22 mouse cellular contexts compared by ENCODE assay signal in genomic region chr3:95005651-95006050, GRCm38 (mm10). TPM values are rescaled to one million over a fixed set of nuclear protein-coding genes. Genes with fewer than 3 reads are reported as not detected.
DNase-seq lines count a peak whose midpoint lies in the region; ATAC-seq and TF ChIP-seq lines count a peak whose summit lies in the region.
"Had no signal": no experiment of that assay in that cellular context is flagged by ENCODE, and none has a peak within 500 bp of the region (broad histone marks: within the 10 kb centered on the region; RNA-seq: fewer than 3 reads in every experiment).

No protein-coding gene starts in this region.

- TF ChIP-seq EP300 in MEL (IDR thresholded peaks at IDR 0.05; ENCODE audit: low read depth in 1 of 2, low read length in 2 of 2) = no peak

- DNase-seq in cerebellum, adult 9-11 months = peak; percentile 34
- DNase-seq in cerebellum, adult 18-20 months = no peak
- no peak for DNase-seq in MEL (ENCODE audit: low read depth, low spot score)
- no peak for DNase-seq in embryo, embryonic 10.5 days (ENCODE audit: low spot score)
- DNase-seq: adrenal gland, adult 8-10 months; adrenal gland, postnatal 14 days; adrenal gland, postnatal 36 days; cerebellum, adult 11 months; cerebellum, adult 9-10 months; cerebellum, postnatal 14 days; cerebellum, postnatal 36 days; forebrain, postnatal 0 days had no signal

- TF ChIP-seq RAD21 in MEL (IDR thresholded peaks at IDR 0.05; ENCODE audit: low read depth, low read length) = no peak

- no peak overlapping the region for H3K9ac ChIP-seq in MEL (ENCODE audit: control insufficient read depth, low read depth, low read length, poor library complexity, severe bottlenecking)
- H3K9ac ChIP-seq: embryonic facial prominence, embryonic 12.5 days; forebrain, embryonic 13.5 days; forebrain, embryonic 15.5 days; forebrain, postnatal 0 days had no signal

- H3K36me3 ChIP-seq in megakaryocyte, embryonic 14.5 days (replicated peaks; ENCODE audit: low read length) = peaks cover 99% of the 10 kb centered on the region
- H3K36me3 ChIP-seq in MEL (ENCODE audit: control insufficient read depth in 1 of 2, insufficient read depth in 2 of 2, low read length in 2 of 2) (peaks cover 8 to 15% of the 10 kb centered on the region in 2 experiments), myocyte (ENCODE audit: control insufficient read depth, insufficient read depth) (peaks cover 19% of the 10 kb centered on the region)

- peaks cover 88% of the 10 kb centered on the region for H3K4me1 ChIP-seq in megakaryocyte, embryonic 14.5 days
- peaks cover 6 to 7% of the 10 kb centered on the region in 2 experiments; a peak in 3 of 4 replicates for H3K4me1 ChIP-seq in MEL (ENCODE audit: control insufficient read depth in 1 of 2, insufficient read depth in 2 of 2, low read length in 2 of 2)
- H3K4me1 ChIP-seq: embryonic facial prominence, embryonic 10.5 days; embryonic facial prominence, embryonic 12.5 days; forebrain, embryonic 15.5 days had no signal

- TF ChIP-seq POLR2A in MEL (IDR thresholded peaks at IDR 0.05; ENCODE audit: control insufficient read depth in 1 of 2, insufficient read depth in 1 of 2, low read depth in 1 of 2, low read length in 2 of 2, poor library complexity in 1 of 2) (no peak), myocyte (IDR thresholded peaks at IDR 0.05; ENCODE audit: insufficient read length, low read depth) (no peak)

- H3ac ChIP-seq in myocyte (ENCODE audit: control insufficient read depth, insufficient read length) = no peak overlapping the region

- peak overlapping the region; percentile 35 for H3K4me3 ChIP-seq in megakaryocyte, embryonic 14.5 days (replicated peaks)
- H3K4me3 ChIP-seq in MEL (ENCODE audit: control insufficient read depth in 1 of 2, insufficient read depth in 1 of 2, low read depth in 2 of 2, low read length in 2 of 2) (no peak overlapping the region), myocyte (no peak overlapping the region)
- H3K4me3 ChIP-seq: embryonic facial prominence, embryonic 10.5 days; embryonic facial prominence, embryonic 12.5 days; forebrain, embryonic 13.5 days; forebrain, embryonic 15.5 days had no signal

- no peak for TF ChIP-seq CTCF in MEL (IDR thresholded peaks at IDR 0.05 in 2 of 3, conservative IDR thresholded peaks at IDR 0.05 in 1 of 3; ENCODE audit: control insufficient read depth in 1 of 3, insufficient read depth in 1 of 3, low read depth in 2 of 3, low read length in 3 of 3, poor library complexity in 1 of 3, severe bottlenecking in 1 of 3)

- H3K9me3 ChIP-seq in megakaryocyte, embryonic 14.5 days = no peaks in the 10 kb centered on the region
- no peaks in the 10 kb centered on the region for H3K9me3 ChIP-seq in MEL (replicated peaks; ENCODE audit: insufficient read depth, low read length)
- H3K9me3 ChIP-seq: embryonic facial prominence, embryonic 10.5 days; embryonic facial prominence, embryonic 12.5 days; forebrain, embryonic 13.5 days; forebrain, embryonic 15.5 days had no signal

- no peak for ATAC-seq in megakaryocyte, adult 5-6 weeks (ENCODE audit: poor library complexity, severe bottlenecking)
- no peak for ATAC-seq in CD4-positive, CD25-positive, alpha-beta regulatory T cell, adult 4 months
- ATAC-seq: activated CD4-positive, CD25-positive, alpha-beta regulatory T cell, adult 4 months; forebrain, embryonic 13.5 days; forebrain, embryonic 15.5 days; forebrain, postnatal 0 days; Patski had no signal

- no peak overlapping the region for H3K27ac ChIP-seq in MEL (ENCODE audit: control insufficient read depth, low read depth, low read length)
- H3K27ac ChIP-seq: embryonic facial prominence, embryonic 10.5 days; embryonic facial prominence, embryonic 12.5 days; forebrain, embryonic 15.5 days had no signal

- no peak overlapping the region for H3K4me2 ChIP-seq in myocyte (ENCODE audit: low read depth)
- H3K4me2 ChIP-seq: embryonic facial prominence, embryonic 12.5 days; forebrain, embryonic 13.5 days; forebrain, embryonic 15.5 days had no signal

- H3K27me3 ChIP-seq in megakaryocyte, embryonic 14.5 days (replicated peaks) = no peaks in the 10 kb centered on the region
- H3K27me3 ChIP-seq in MEL (ENCODE audit: control insufficient read depth in 1 of 2, insufficient read depth in 2 of 2, low read length in 2 of 2) (no peaks in the 10 kb centered on the region), myocyte (ENCODE audit: control insufficient read depth, insufficient read depth, insufficient read length) (no peaks in the 10 kb centered on the region)
- H3K27me3 ChIP-seq: embryonic facial prominence, embryonic 12.5 days; forebrain, embryonic 13.5 days; forebrain, embryonic 15.5 days; Patski had no signal

- no peaks in the 10 kb centered on the region for H3K79me2 ChIP-seq in MEL (ENCODE audit: control insufficient read depth, insufficient read depth, low read length, poor library complexity)
- H3K79me2 ChIP-seq in myocyte (ENCODE audit: control insufficient read depth, insufficient read depth) = no peaks in the 10 kb centered on the region

TF ChIP-seq in MEL, 35 proteins besides CTCF, POLR2A, EP300 and RAD21:
- TF ChIP-seq CHD2 (IDR thresholded peaks at IDR 0.05; ENCODE audit: low read length) = no peak
- TF ChIP-seq POLR2AphosphoS5 (IDR thresholded peaks at IDR 0.05; ENCODE audit: borderline replicate concordance, low read depth, low read length) = 0 out of 2 replicates have a peak, but pooled peaks have one; percentile 3

TF ChIP-seq in myocyte, 11 proteins besides CTCF, POLR2A, EP300 and RAD21:
- TF ChIP-seq REST (IDR thresholded peaks at IDR 0.05; ENCODE audit: insufficient read depth, insufficient read length) = no peak
- TF ChIP-seq MYOD1 (IDR thresholded peaks at IDR 0.05; ENCODE audit: control insufficient read depth in 1 of 3, insufficient read length in 2 of 3, low read depth in 2 of 3) = peak in 2 of 3 experiments; percentile 73 to 83
- TF ChIP-seq E2F4 (IDR thresholded peaks at IDR 0.05; ENCODE audit: insufficient read depth) = no peak
- no peak for TF ChIP-seq SRF (IDR thresholded peaks at IDR 0.05; ENCODE audit: control insufficient read depth, insufficient read length, low read depth)
- TF ChIP-seq TCF3 (IDR thresholded peaks at IDR 0.05; ENCODE audit: insufficient read length, low read depth) = peak; percentile 44
- no peak for TF ChIP-seq MAX (IDR thresholded peaks at IDR 0.05; ENCODE audit: low read depth)
- no peak for TF ChIP-seq POLR2AphosphoS2 (IDR thresholded peaks at IDR 0.05; ENCODE audit: insufficient read length, low read depth)
- TF ChIP-seq TCF12 (IDR thresholded peaks at IDR 0.05; ENCODE audit: insufficient read depth, poor library complexity, severe bottlenecking) = no peak
- peak in 2 of 3 experiments; percentile 71 to 88 for TF ChIP-seq MYOG (IDR thresholded peaks at IDR 0.05; ENCODE audit: control insufficient read depth in 1 of 3, insufficient read depth in 1 of 3, insufficient read length in 2 of 3, low read depth in 2 of 3)

RNA-seq across cellular contexts. Expression of gene Zfp687, which starts 9.6 kb away (rescaled TPM):
- 13.6 and 16.9 TPM in 2 replicates for polyA plus RNA-seq in megakaryocyte, embryonic 14.5 days (2012; ENCODE audit: insufficient read depth, low replicate concordance)
- 10.0 and 15.7 TPM in 2 replicates for total RNA-seq in megakaryocyte, adult 5-6 weeks (2015)
- 11.7 and 39.5 TPM in 2 replicates for total RNA-seq in megakaryocyte, adult 5-6 weeks (2017)
- 14.5 and 16.2 TPM in 2 replicates for total RNA-seq in MEL (2012; rRNA removed)
- polyA plus RNA-seq in MEL (2012; ENCODE audit: insufficient read depth in 1 of 2, insufficient read length in 2 of 2, low read depth in 1 of 2, low replicate concordance in 2 of 2, missing spikeins in 1 of 2) (10 to 100 TPM in 1 of 2 experiments, not detected in 1; 36.6 TPM), myocyte (2012; fragmentation: generic; extraction: Trizol) (11.5 TPM)
- 10 to 100 TPM; 10.9 to 24.0 TPM for polyA plus RNA-seq in CD4-positive, CD25-positive, alpha-beta regulatory T cell, adult 4 months (2017; shearing (Covaris generic))

RNA-seq across cellular contexts. Expression of gene Pi4kb, which starts 31.1 kb away (rescaled TPM):
- polyA plus RNA-seq in megakaryocyte, embryonic 14.5 days (2012; ENCODE audit: insufficient read depth, low replicate concordance) = 1.4 and 2.1 TPM in 2 replicates
- 22.2 and 31.4 TPM in 2 replicates for total RNA-seq in megakaryocyte, adult 5-6 weeks (2015)
- 17.9 and 21.4 TPM in 2 replicates for total RNA-seq in megakaryocyte, adult 5-6 weeks (2017)
- 45.0 and 45.1 TPM in 2 replicates for total RNA-seq in MEL (2012; rRNA removed)
- polyA plus RNA-seq in MEL (2012; ENCODE audit: insufficient read depth in 1 of 2, insufficient read length in 2 of 2, low read depth in 1 of 2, low replicate concordance in 2 of 2, missing spikeins in 1 of 2) (10 to 100 TPM in 1 of 2 experiments, not detected in 1; 56.7 TPM), myocyte (2012; fragmentation: generic; extraction: Trizol) (44.9 TPM)
- 10 to 100 TPM in 1 of 2 experiments, 1 to 10 TPM in 1; 9.4 to 17.1 TPM for polyA plus RNA-seq in CD4-positive, CD25-positive, alpha-beta regulatory T cell, adult 4 months (2017; shearing (Covaris generic))

RNA-seq across cellular contexts. Expression of gene Psmd4, which starts 36.8 kb away (rescaled TPM):
- polyA plus RNA-seq in megakaryocyte, embryonic 14.5 days (2012; ENCODE audit: insufficient read depth, low replicate concordance) = 24.8 and 169 TPM in 2 replicates
- 80.0 and 91.9 TPM in 2 replicates for total RNA-seq in megakaryocyte, adult 5-6 weeks (2015)
- 224 and 226 TPM in 2 replicates for total RNA-seq in megakaryocyte, adult 5-6 weeks (2017)
- total RNA-seq in MEL (2012; rRNA removed) = 631 and 709 TPM in 2 replicates
- 100 to 1,000 TPM in 1 of 2 experiments, not detected in 1; 816 TPM for polyA plus RNA-seq in MEL (2012; ENCODE audit: insufficient read depth in 1 of 2, insufficient read length in 2 of 2, low read depth in 1 of 2, low replicate concordance in 2 of 2, missing spikeins in 1 of 2)
- polyA plus RNA-seq in myocyte (2012; fragmentation: generic; extraction: Trizol) = 338 TPM
- polyA plus RNA-seq in CD4-positive, CD25-positive, alpha-beta regulatory T cell, adult 4 months (2017; shearing (Covaris generic)) = 100 to 1,000 TPM; 171 to 277 TPM

RNA-seq across cellular contexts. Expression of gene Rfx5, which starts 51.8 kb away (rescaled TPM):
- 0.45 TPM in 1 of 2 replicates, not detected in the other for polyA plus RNA-seq in megakaryocyte, embryonic 14.5 days (2012; ENCODE audit: insufficient read depth, low replicate concordance)
- 7.0 and 9.1 TPM in 2 replicates for total RNA-seq in megakaryocyte, adult 5-6 weeks (2015)
- total RNA-seq in megakaryocyte, adult 5-6 weeks (2017) = 8.7 and 10.2 TPM in 2 replicates
- 9.5 and 10.0 TPM in 2 replicates for total RNA-seq in MEL (2012; rRNA removed)
- 10 to 100 TPM in 1 of 2 experiments, not detected in 1; 19.4 TPM for polyA plus RNA-seq in MEL (2012; ENCODE audit: insufficient read depth in 1 of 2, insufficient read length in 2 of 2, low read depth in 1 of 2, low replicate concordance in 2 of 2, missing spikeins in 1 of 2)
- polyA plus RNA-seq in myocyte (2012; fragmentation: generic; extraction: Trizol) = 3.5 TPM
- 10 to 100 TPM in 1 of 2 experiments, 1 to 10 TPM in 1; 9.4 to 10.9 TPM for polyA plus RNA-seq in CD4-positive, CD25-positive, alpha-beta regulatory T cell, adult 4 months (2017; shearing (Covaris generic))
